Mouse (Mus musculus) gastrocnemius, adult 18-20 months (tissue): ENCODE measurements around the gene Ube2k. TPM values are rescaled to one million over a fixed set of nuclear protein-coding genes. Genes with fewer than 3 reads are reported as not detected.

Experiments
- DNase-seq: peaks from one replicate; pipeline ENCODE4 v3.0.0; 2021; ENCODE audit warnings: low spot score
- total RNA-seq, 2 experiments: library from RNA; stranded (reverse); gene quantifications; 2 replicates each; pipeline ENCODE4 v1.2.3; 2021

Ube2k gene
- total RNA-seq, 2 experiments from 2014 or later: 61.4 to 72.0 TPM

DNA sequence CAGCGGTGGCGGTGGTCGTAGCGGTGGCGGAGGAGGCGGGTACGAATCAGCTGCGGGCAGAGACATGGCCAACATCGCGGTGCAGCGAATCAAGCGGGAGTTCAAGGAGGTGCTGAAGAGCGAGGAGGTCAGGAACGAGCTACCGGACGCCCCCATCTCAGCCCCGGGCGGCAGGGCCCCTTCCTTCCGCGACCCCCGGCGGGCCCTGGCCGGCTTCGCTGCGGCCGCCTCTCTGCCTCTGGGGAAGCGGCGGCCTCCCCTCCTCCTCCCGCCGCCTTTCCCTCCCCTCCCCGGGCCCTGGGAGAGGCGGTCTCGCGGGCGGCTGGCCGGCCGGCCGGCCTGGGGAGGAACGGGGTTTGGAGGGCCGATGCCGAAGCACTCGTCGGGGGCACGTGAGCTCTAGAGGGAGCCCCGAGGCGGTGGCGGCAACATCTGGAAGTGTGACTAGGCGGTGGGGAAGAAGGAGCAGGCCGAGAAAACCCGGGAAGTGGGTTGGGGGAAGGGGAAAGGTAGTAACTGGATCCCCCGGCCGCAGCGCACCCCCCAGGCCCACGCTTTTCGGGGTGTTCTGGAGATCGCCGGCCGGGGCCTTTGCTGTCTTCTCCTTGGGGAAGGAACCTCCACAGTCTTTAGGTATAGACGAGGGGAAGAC lies 513 bp downstream of the Ube2k start:
- DNase-seq: no peak

- DNase-seq: no peak
Observed at GRCm38 (mm10) chr5:65538121-65538520, 1.1 kb downstream of the Ube2k start.

- DNase-seq: no peak
Observed at GRCm38 (mm10) chr5:65538829-65539228, 1.8 kb downstream of the Ube2k start.

DNA sequence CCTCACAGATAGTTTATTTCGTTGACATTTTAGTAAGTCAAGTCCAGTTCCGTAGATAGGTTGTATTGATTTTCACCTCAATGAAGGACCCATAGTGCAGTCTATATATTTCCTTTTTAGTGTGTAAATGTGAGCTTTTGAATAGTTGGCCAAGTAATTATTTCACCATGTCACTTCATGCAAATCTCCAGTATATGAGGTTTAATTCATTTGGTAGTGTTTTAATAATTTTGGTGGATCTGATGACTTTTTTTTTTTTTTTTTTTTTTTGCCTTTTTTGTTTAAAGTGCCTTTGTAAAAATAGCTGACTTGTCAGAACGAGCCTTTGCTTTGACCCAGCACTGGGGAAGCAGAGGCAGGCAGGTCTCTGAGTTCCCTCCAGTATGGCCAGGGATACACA lies 2.8 kb downstream of the Ube2k start:
- DNase-seq: no peak

DNA sequence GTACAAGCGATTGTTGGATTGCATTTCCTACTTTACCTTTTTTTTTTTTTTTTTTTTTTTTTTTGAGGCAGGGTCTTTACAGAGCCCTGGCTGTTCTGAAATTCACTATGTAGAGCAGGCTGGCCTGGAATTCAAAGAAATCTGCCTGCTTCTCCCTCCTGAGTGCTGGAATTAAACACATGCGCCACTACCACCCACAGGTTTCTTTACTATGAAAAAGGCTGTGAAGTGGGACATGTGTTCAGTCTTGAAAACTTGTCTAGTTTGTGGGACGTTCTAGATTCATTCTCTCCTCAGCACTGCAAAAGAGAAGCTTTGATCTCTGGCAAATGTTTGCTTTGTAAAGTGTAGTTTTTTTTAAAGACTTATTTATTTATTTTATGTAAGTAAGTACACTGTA lies 4.9 kb downstream of the Ube2k start:
- DNase-seq: no peak

GRCm38 (mm10) chr5:65543491-65543890 lies 6.5 kb downstream of the Ube2k start:
- DNase-seq: no peak

DNA sequence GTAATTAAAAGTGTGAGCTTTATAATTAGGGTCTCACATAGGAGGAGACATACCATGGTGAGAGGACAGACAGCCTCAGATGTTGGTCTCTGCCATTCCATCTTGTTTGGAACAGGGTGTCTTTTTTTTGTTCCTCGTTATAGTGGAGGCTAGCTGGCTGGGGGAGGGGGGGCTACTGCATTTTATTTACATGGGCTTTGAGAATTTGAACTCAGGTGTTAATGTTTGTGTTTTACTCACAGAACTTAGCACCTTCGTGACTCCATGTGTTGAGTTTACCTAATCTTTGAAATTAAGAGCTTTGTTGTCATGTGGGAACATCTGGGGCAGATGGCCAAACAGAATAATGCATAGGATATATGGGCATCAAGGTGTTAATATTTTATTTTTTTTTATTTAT lies 7.6 kb downstream of the Ube2k start:
- DNase-seq: no peak

DNA sequence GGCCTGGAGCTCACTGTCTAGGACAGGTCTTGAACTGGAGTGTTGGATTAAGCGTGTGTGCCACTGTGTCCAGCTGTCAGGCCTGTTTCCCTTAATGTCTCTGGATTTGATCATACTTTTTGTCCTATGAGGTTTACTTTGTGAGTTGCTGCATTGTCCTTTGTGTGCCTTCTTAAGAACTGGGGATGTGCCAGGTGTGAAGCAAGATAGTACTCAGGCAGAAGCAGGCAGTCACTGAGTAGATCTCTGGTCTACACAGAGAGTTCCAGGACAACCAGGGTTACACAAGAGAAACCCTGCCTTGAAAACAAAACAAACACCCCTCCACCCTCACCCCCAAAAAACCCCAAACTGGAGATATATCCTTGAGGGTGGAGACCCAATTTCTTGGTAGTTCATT lies 12.6 kb downstream of the Ube2k start:
- DNase-seq: no peak

GRCm38 (mm10) chr5:65557109-65557508 lies 20.1 kb downstream of the Ube2k start:
- no peak for DNase-seq

DNA sequence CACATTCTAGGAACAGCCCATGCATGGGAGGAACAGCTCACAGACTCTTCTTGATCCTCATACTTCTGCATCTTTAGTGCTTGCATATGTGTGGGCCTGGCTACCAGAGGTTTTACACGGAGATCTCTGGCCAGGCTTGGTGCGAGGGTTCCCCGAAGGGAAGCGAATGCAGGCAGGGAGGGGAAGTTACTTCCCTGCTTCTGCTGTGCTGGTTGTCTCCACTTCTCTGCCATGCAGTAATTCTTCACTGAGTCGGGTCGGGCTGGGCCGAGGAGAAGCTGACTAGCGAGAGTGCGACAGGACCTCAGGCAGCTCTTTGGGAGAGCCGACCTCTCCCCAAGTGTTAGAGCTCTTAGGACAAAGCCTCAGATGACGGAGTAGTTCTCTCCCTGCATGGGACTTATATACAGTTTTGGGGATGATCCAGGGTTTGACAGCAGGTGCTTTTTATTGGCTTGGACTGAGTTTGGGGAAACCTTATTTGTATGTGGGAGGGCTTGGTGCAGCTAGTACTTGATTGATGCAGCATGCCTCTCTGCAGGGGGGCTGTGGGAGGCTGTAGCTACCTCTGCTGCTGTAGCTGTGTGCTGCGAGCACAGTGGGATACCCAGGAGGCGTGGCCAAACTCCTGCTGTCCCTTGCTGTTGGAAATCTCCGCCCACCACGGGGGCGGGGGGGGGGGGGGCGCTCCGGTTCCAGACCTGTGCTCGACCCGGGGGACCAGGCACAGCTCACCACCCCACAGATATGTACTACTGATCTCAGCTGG lies 24.3 kb downstream of the Ube2k start:
- no peak for DNase-seq

DNA sequence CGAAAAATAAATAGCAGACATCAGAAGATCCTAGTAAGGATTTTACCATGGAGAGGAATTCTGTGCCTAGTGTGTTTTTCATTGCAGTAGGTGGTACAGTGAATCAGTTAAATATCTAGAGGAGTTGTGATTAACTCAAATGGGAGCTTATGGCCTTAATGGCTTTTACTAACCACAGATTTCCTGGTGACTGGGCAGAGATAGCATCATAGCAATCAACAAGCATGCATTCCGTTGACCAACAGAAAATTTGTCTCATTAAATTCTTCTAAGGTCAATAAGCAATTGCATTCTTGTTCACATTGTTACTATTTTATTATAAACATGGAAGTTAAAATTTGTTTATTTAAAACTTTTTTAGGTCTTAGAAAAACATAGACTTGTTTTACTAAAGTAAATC lies 28.5 kb downstream of the Ube2k start:
- no peak for DNase-seq

DNA sequence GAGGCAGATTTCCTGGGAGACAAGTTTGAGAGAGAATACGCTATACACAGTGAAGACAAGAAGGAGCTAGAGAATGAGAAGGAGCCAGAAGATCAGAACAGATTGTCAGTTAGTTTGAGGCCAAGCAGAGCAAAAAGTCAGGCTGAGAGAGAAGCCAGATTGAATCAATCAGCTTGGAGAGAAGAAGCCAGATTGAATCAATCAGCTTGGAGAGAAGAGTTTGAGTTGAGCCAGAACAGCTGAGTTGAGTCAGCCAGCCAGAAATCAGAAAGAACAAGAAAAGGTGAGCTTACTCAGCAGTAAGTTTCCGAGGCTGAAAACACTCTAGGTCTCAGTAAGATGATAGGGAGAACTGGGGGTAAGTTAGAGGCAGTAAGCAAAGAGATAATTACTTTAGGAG lies 37.8 kb downstream of the Ube2k start:
- no peak for DNase-seq

- peak; percentile 17 for DNase-seq
Observed at GRCm38 (mm10) chr5:65575896-65576295, 38.9 kb downstream of the Ube2k start.

DNA sequence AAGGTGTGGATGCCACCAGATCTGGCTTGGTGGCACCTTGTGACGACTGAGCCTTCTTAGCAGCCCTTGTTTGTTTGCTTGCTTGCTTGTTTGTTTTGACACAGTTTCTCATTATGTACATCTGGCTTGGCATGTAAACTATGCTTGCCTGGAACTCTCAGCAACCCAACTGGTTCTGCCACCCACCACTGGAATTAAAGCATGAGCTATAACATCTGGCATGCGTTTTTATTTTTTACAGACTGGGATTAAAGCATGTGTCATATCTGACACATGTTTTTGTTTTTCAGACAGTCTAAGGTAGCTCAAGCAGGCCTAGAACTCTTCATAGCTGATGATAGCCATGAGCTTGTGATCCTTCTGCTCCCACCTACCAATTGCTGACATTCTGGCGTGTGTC lies 41.5 kb downstream of the Ube2k start:
- no peak for DNase-seq

DNA sequence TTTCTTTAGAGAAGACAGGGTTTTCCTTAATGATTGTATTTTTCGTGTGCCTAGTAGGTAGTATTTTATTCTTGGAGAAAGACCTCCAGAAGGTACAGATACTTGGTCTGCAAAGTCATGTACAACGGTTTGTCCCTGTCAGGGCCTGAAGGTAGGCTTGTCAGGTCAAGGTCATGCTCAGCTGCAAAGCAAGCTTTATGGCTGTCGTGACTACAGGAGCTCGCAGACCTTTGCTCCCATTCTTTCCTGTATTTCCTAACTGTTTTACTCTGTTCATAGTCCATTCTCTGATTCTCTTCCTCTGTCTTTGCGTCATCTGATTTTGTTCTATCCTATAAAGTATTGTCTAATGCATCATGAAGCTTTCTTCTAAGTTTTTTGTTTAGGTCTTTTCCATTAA lies 49.3 kb downstream of the Ube2k start:
- DNase-seq: no peak

DNA sequence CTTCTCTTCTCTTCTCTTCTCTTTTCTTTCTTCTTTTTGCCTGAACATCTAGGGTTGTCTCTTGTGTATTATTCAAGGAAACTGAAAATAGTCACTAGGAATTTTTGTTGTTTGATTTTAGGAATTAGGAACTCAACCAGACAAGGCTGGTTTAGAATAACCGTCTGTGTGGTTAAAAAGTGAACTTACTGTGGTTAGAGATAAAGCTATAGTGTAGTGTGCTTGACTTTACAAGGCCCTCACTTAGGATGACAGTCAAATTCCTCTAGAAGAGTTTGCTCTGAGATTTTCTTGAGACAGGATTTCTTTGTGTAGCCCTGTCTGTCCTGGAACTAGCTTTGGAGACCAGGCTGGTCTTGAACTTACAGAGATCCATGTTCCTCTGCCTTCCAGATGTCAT lies 53.2 kb downstream of the Ube2k start:
- no peak for DNase-seq

DNA sequence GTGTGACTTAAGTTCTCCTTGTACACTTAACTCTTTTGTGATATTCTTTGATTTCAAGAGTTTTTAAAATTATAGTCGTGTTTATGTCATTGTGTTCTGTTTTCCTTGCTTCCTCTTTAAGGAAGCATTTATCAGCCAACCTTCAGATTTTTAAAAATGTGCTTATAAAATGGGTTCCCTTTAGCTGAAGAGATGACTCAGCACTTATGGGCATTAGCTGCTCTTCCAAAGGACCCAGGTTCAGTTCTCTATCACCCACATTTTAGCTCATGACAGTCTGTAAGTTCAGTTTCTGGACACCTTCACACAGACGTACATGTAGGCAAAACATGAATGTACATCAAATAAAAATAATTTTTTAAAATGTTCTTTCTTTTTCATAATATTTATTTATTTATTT lies 55.4 kb downstream of the Ube2k start:
- no peak for DNase-seq

GRCm38 (mm10) chr5:65599681-65600080 lies 62.6 kb downstream of the Ube2k start:
- no peak for DNase-seq

- DNase-seq: no peak
Observed at GRCm38 (mm10) chr5:65606820-65607219, 69.8 kb downstream of the Ube2k start.

- DNase-seq: no peak
Observed at GRCm38 (mm10) chr5:65609769-65610168, 72.7 kb downstream of the Ube2k start.

DNA sequence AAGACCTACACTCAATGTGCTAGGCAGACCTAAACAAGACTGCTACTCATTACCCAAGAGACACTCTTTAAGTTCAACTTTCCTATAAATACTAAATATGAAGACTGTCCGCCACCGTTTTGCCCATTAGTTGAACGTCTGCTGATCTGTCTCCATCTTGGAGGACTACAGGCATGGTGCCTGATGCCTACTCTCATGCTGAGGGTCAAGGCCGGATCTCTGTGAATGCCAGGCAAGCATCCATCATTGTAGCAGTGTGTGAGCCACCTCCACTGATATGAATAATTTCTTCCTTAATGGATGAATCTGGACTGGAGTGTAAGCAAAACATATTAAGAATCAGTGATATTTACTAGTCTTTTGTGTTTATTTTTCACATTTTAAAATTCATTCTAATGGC lies 73.5 kb downstream of the Ube2k start:
- no peak for DNase-seq

GRCm38 (mm10) chr5:65613152-65613924 lies 76.3 kb downstream of the Ube2k start:
- no peak for DNase-seq

- no peak for DNase-seq
Observed at GRCm38 (mm10) chr5:65624340-65624739, 87.3 kb downstream of the Ube2k start.
